Mouse (Mus musculus): ENCODE measurements around the gene Sf3a2. TPM values are rescaled to one million over a fixed set of nuclear protein-coding genes. Genes with fewer than 3 reads are reported as not detected.

Gene Sf3a2
- polyA plus RNA-seq, 1 experiment from 2014 or later, result 119 TPM

DNA sequence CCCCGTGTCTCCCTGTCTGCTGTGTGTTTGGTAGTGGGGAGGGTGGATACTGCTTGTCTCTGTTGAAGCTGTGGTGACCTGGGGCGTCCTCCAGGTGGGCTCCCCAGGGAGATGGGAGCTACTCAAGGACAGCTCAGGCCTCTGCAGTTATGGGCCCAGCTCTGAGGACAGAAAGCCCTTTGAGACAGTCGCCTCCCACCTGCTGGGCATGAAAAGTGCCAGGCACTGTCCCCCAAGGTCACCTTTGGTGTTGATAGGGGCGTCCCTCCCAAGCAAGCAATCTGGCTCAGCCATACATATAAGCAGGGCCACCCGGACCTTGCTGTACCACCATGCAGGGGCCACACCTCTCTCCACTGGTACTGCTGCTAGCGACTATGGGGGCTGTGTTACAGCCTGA lies 6.9 kb downstream of the Sf3a2 start, which contains the start of gene Amh:
TSS of gene Amh (plus strand) at position 328 of the 400 bp plus-strand sequence.
- no peaks in the 10 kb centered on the region for H3K9me3 ChIP-seq (ENCODE audit: control insufficient read depth, low read length)
- peaks cover 25% of the 10 kb centered on the region for H3K4me1 ChIP-seq (replicated peaks; ENCODE audit: control insufficient read depth, insufficient read depth, low read length)
- ATAC-seq (replicated peaks; ENCODE audit: low FRiP score), result no peak
- H3K27ac ChIP-seq (ENCODE audit: low read depth, low read length), result no peak within 1 kb of the TSS
- WGBS, result 69% methylated on average over 6 of the region's 6 CpGs
- no peak for DNase-seq (ENCODE audit: low spot score)
- H3K4me3 ChIP-seq (ENCODE audit: low read depth, low read length), result no peak within 1 kb of the TSS
- peaks cover 15% of the 10 kb centered on the region for H3K36me3 ChIP-seq (ENCODE audit: control insufficient read depth, insufficient read depth, low read length)
- H3K4me2 ChIP-seq (ENCODE audit: low read depth, low read length, severe bottlenecking), result no peak within 1 kb of the TSS
- H3K9ac ChIP-seq (ENCODE audit: low read length), result no peak within 1 kb of the TSS
- H3K27me3 ChIP-seq (ENCODE audit: control insufficient read depth, insufficient read depth, low read length), result peaks cover 24% of the 10 kb centered on the region

GRCm38 (mm10) chr10:80805322-80805721 lies 7.3 kb downstream of the Sf3a2 start:
- H3K27me3 ChIP-seq (ENCODE audit: control insufficient read depth, insufficient read depth, low read length), result peaks cover 26% of the 10 kb centered on the region
- H3K27ac ChIP-seq (ENCODE audit: low read depth, low read length), result no peak overlapping the region
- H3K36me3 ChIP-seq (ENCODE audit: control insufficient read depth, insufficient read depth, low read length), result peaks cover 15% of the 10 kb centered on the region
- no peak overlapping the region for H3K4me2 ChIP-seq (ENCODE audit: low read depth, low read length, severe bottlenecking)
- DNase-seq (ENCODE audit: low spot score), result no peak
- no peak overlapping the region for H3K9ac ChIP-seq (ENCODE audit: low read length)
- H3K4me1 ChIP-seq (replicated peaks; ENCODE audit: control insufficient read depth, insufficient read depth, low read length), result peaks cover 23% of the 10 kb centered on the region
- 83% methylated on average over 5 of the region's 5 CpGs for WGBS
- H3K4me3 ChIP-seq (ENCODE audit: low read depth, low read length), result no peak overlapping the region
- no peak for ATAC-seq (replicated peaks; ENCODE audit: low FRiP score)
- no peaks in the 10 kb centered on the region for H3K9me3 ChIP-seq (ENCODE audit: control insufficient read depth, low read length)

- WGBS, result 11% methylated on average over 3 of the region's 3 CpGs
- Histone ChIP-seq H3K27me3 (ENCODE audit: control insufficient read depth, insufficient read depth, low read length) (peaks cover 30% of the 10 kb centered on the region), H3K4me3 (ENCODE audit: low read depth, low read length) (no peak overlapping the region), H3K4me1 (replicated peaks; ENCODE audit: control insufficient read depth, insufficient read depth, low read length) (peaks cover 23% of the 10 kb centered on the region), H3K27ac (ENCODE audit: low read depth, low read length) (no peak overlapping the region), H3K9ac (ENCODE audit: low read length) (no peak overlapping the region), H3K36me3 (ENCODE audit: control insufficient read depth, insufficient read depth, low read length) (peaks cover 15% of the 10 kb centered on the region), H3K9me3 (ENCODE audit: control insufficient read depth, low read length) (no peaks in the 10 kb centered on the region), H3K4me2 (ENCODE audit: low read depth, low read length, severe bottlenecking) (no peak overlapping the region)
- DNase-seq (ENCODE audit: low spot score) (peak; percentile 89), ATAC-seq (replicated peaks; ENCODE audit: low FRiP score) (peak; percentile 44; the same call in 1 of the 2 replicates)
Measured at GRCm38 (mm10) chr10:80805925-80806324, 7.9 kb downstream of the Sf3a2 start.

- Histone ChIP-seq H3K9ac (ENCODE audit: low read length) (peak overlapping the region; percentile 59), H3K4me2 (ENCODE audit: low read depth, low read length, severe bottlenecking) (peak overlapping the region; percentile 95), H3K27me3 (ENCODE audit: control insufficient read depth, insufficient read depth, low read length) (peaks cover 30% of the 10 kb centered on the region), H3K4me1 (replicated peaks; ENCODE audit: control insufficient read depth, insufficient read depth, low read length) (peaks cover 23% of the 10 kb centered on the region), H3K36me3 (ENCODE audit: control insufficient read depth, insufficient read depth, low read length) (peaks cover 15% of the 10 kb centered on the region), H3K27ac (ENCODE audit: low read depth, low read length) (no peak overlapping the region), H3K9me3 (ENCODE audit: control insufficient read depth, low read length) (no peaks in the 10 kb centered on the region), H3K4me3 (ENCODE audit: low read depth, low read length) (peak overlapping the region; percentile 42)
- no peak for DNase-seq (ENCODE audit: low spot score)
- 40% methylated on average over 34 of the region's 34 CpGs for WGBS
- no peak; the same call in 1 of the 2 replicates for ATAC-seq (replicated peaks; ENCODE audit: low FRiP score)
Measured at GRCm38 (mm10) chr10:80806341-80807056, 8.5 kb downstream of the Sf3a2 start.

GRCm38 (mm10) chr10:80807057-80807627 lies 9.1 kb downstream of the Sf3a2 start:
- ATAC-seq (replicated peaks; ENCODE audit: low FRiP score) (peak; percentile 82), DNase-seq (ENCODE audit: low spot score) (peak; percentile 84)
- WGBS, result 2% methylated on average over 58 of the region's 58 CpGs
- H3K4me2 ChIP-seq (ENCODE audit: low read depth, low read length, severe bottlenecking), result peak overlapping the region; percentile 95
- 0 out of 2 replicates have a peak overlapping the region, but pooled peaks have one; percentile 25 for H3K27ac ChIP-seq (ENCODE audit: low read depth, low read length)
- H3K4me3 ChIP-seq (ENCODE audit: low read depth, low read length), result peak overlapping the region; percentile 42
- H3K9ac ChIP-seq (ENCODE audit: low read length), result peak overlapping the region; percentile 59
- no peaks in the 10 kb centered on the region for H3K9me3 ChIP-seq (ENCODE audit: control insufficient read depth, low read length)
- H3K4me1 ChIP-seq (replicated peaks; ENCODE audit: control insufficient read depth, insufficient read depth, low read length), result peaks cover 23% of the 10 kb centered on the region
- H3K36me3 ChIP-seq (ENCODE audit: control insufficient read depth, insufficient read depth, low read length), result peaks cover 15% of the 10 kb centered on the region
- peaks cover 30% of the 10 kb centered on the region for H3K27me3 ChIP-seq (ENCODE audit: control insufficient read depth, insufficient read depth, low read length)

GRCm38 (mm10) chr10:80808099-80808984 lies 10.3 kb downstream of the Sf3a2 start:
- peaks cover 23% of the 10 kb centered on the region for H3K4me1 ChIP-seq (replicated peaks; ENCODE audit: control insufficient read depth, insufficient read depth, low read length)

DNA sequence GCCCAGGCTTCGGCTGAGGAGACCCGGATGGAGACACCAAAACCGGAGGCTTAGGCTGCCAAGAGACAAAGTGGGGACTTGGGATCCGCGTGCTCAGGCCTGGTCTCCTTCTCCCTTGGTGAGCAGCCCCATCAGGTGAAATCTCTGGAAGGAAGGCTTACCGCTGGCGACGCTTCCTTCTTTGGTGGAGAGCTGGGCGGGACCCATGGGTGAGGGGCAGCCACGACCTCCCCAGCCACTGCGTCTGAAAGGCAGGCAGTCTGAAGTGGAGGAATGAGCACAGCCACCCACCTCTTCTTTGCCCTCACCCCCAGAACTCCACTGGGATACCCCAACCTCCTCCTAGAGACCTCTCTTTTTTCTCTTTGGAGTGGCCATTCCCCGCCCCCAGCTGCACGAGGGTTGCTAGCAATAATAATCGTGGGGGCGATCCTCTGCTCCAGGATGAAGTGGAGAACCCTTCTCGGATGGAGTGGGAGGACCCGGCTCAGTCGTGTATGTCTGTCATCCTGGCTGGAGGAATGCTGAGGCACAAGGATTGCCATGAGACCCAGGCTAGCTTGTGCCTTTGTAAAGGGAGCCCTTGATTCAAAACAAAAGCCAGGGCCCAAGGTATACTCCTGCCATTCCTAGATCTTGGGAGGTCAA lies 11.1 kb downstream of the Sf3a2 start:
- DNase-seq (ENCODE audit: low spot score) (no peak), ATAC-seq (replicated peaks; ENCODE audit: low FRiP score) (no peak)
- H3K9me3 ChIP-seq (ENCODE audit: control insufficient read depth, low read length), result no peaks in the 10 kb centered on the region
- WGBS, result 11% methylated on average over 17 of the region's 18 CpGs
- peaks cover 23% of the 10 kb centered on the region for H3K4me1 ChIP-seq (replicated peaks; ENCODE audit: control insufficient read depth, insufficient read depth, low read length)
- H3K36me3 ChIP-seq (ENCODE audit: control insufficient read depth, insufficient read depth, low read length), result no peaks in the 10 kb centered on the region; the same call in 1 of the 2 replicates
- no peak overlapping the region; the same call in 1 of the 2 replicates for H3K9ac ChIP-seq (ENCODE audit: low read length)
- peaks cover 30% of the 10 kb centered on the region for H3K27me3 ChIP-seq (ENCODE audit: control insufficient read depth, insufficient read depth, low read length)
- peak overlapping the region; percentile 34; the same call in 1 of the 2 replicates for H3K4me2 ChIP-seq (ENCODE audit: low read depth, low read length, severe bottlenecking)
- no peak overlapping the region for H3K4me3 ChIP-seq (ENCODE audit: low read depth, low read length)
- no peak overlapping the region for H3K27ac ChIP-seq (ENCODE audit: low read depth, low read length)

More at GRCm38 (mm10) chr10:80808099-80808984, 10.3 kb downstream of the Sf3a2 start:
- Histone ChIP-seq H3K4me3 (ENCODE audit: low read depth, low read length) (no peak overlapping the region), H3K36me3 (ENCODE audit: control insufficient read depth, insufficient read depth, low read length) (peaks cover 3% of the 10 kb centered on the region), H3K9me3 (ENCODE audit: control insufficient read depth, low read length) (no peaks in the 10 kb centered on the region), H3K4me2 (ENCODE audit: low read depth, low read length, severe bottlenecking) (peak overlapping the region; percentile 34; the same call in 1 of the 2 replicates), H3K9ac (ENCODE audit: low read length) (no peak overlapping the region; the same call in 1 of the 2 replicates), H3K27ac (ENCODE audit: low read depth, low read length) (no peak overlapping the region), H3K27me3 (ENCODE audit: control insufficient read depth, insufficient read depth, low read length) (peaks cover 30% of the 10 kb centered on the region)
- no peak for DNase-seq (ENCODE audit: low spot score)
- no peak for ATAC-seq (replicated peaks; ENCODE audit: low FRiP score)
- 15% methylated on average over 39 of the region's 40 CpGs for WGBS

GRCm38 (mm10) chr10:80810084-80810483 lies 12.1 kb downstream of the Sf3a2 start:
- Histone ChIP-seq H3K9me3 (ENCODE audit: control insufficient read depth, low read length) (no peaks in the 10 kb centered on the region), H3K27me3 (ENCODE audit: control insufficient read depth, insufficient read depth, low read length) (peaks cover 30% of the 10 kb centered on the region), H3K4me2 (ENCODE audit: low read depth, low read length, severe bottlenecking) (no peak overlapping the region), H3K27ac (ENCODE audit: low read depth, low read length) (no peak overlapping the region), H3K36me3 (ENCODE audit: control insufficient read depth, insufficient read depth, low read length) (no peaks in the 10 kb centered on the region), H3K9ac (ENCODE audit: low read length) (no peak overlapping the region), H3K4me3 (ENCODE audit: low read depth, low read length) (no peak overlapping the region), H3K4me1 (replicated peaks; ENCODE audit: control insufficient read depth, insufficient read depth, low read length) (peaks cover 23% of the 10 kb centered on the region)
- DNase-seq (ENCODE audit: low spot score), result no peak
- 5% methylated on average over 20 of the region's 20 CpGs for WGBS
- ATAC-seq (replicated peaks; ENCODE audit: low FRiP score), result no peak
